Mouse (Mus musculus) gastrocnemius, adult 2 months (tissue): Measurements from ENCODE around the gene Tgif1. TPM values are rescaled to one million over a fixed set of nuclear protein-coding genes. Genes with fewer than 3 reads are reported as not detected.
A peak's percentile ranks its signal among the peaks of the same experiment; 100 is the strongest.

ENCODE experiments used
- DNase-seq: peaks from one replicate; pipeline ENCODE4 v3.0.0; 2022
- H3K27ac ChIP-seq: fragments of 200-600 bp; 2 replicates; pipeline ENCODE4 v1.8.1; 2022; ENCODE audit warnings: mild to moderate bottlenecking
- H3K4me3 ChIP-seq: fragments of 200-600 bp; 2 replicates; pipeline ENCODE4 v1.8.1; 2022; ENCODE audit warnings: mild to moderate bottlenecking, moderate library complexity
- CTCF ChIP-seq: fragments of 200-600 bp; IDR thresholded peaks from 2 replicates; pipeline ENCODE4 v1.8.1; 2022; ENCODE audit warnings: antibody characterized with exemption, mild to moderate bottlenecking, moderate library complexity
- intact Hi-C: fragments of 180-260 bp; cut with DNase I; formaldehyde crosslinking; loops from one replicate; pipeline ENCODE4 v1.15.1; 2025
- long read RNA-seq, 2 experiments: library from polyadenylated mRNA; stranded (forward); transcript quantifications; one replicate each; pipeline ENCODE4 v2.0.0; 2021
- total RNA-seq, 2 experiments: library from RNA; stranded (reverse); gene quantifications; 2 replicates each; pipeline ENCODE4 v1.2.3; 2021

The Tgif1 gene
- 1 to 10 TPM; 3.1 to 8.5 TPM for total RNA-seq
- long read RNA-seq, experiment 1, partial matches to known transcripts: 0 of 1 reads
- long read RNA-seq, experiment 1, other reads (novel, unspliced or antisense): 0 of 1 reads
- long read RNA-seq, experiment 2, partial matches to known transcripts: 0 of 8 reads
- long read RNA-seq, experiment 2, other reads (novel, unspliced or antisense): 1 of 8 reads

- peak; percentile 79 for DNase-seq
- intact Hi-C loops: loop anchor here (5.0 kb wide), 1 partner anchor 96 kb away; no protein-coding TSS in a partner anchor
- TF ChIP-seq CTCF: no peak
- peak within 1 kb of the TSS; percentile 90 for H3K27ac ChIP-seq
- peak within 1 kb of the TSS; percentile 94 for H3K4me3 ChIP-seq
These were observed at the start of gene Tgif1 for GRCm38 (mm10) chr17:70853436-70853905. TSS of gene Tgif1 (minus strand) at chr17:70853546.

GRCm38 (mm10) chr17:70900660-70901059, 47.3 kb upstream of the Tgif1 start:
- Histone ChIP-seq H3K4me3 (no peak overlapping the region), H3K27ac (no peak overlapping the region)
- DNase-seq: no peak
- intact Hi-C loops: no loop called here
- no peak for TF ChIP-seq CTCF

GRCm38 (mm10) chr17:70899642-70900041, 46.3 kb upstream of the Tgif1 start:
- H3K4me3 ChIP-seq: no peak overlapping the region
- intact Hi-C loops: no loop called here
- DNase-seq: no peak
- no peak for TF ChIP-seq CTCF
- no peak overlapping the region for H3K27ac ChIP-seq

- TF ChIP-seq CTCF: no peak
- Histone ChIP-seq H3K4me3 (no peak overlapping the region), H3K27ac (no peak overlapping the region)
- intact Hi-C loops: no loop called here
- peak; percentile 85 for DNase-seq
These were observed 41.5 kb upstream of the Tgif1 start for GRCm38 (mm10) chr17:70894867-70895266.

GRCm38 (mm10) chr17:70893151-70893550, 39.8 kb upstream of the Tgif1 start:
- intact Hi-C loops: no loop called here
- no peak for DNase-seq
- H3K4me3 ChIP-seq: no peak overlapping the region
- TF ChIP-seq CTCF: no peak
- H3K27ac ChIP-seq: no peak overlapping the region

GRCm38 (mm10) chr17:70892288-70893096, 39.1 kb upstream of the Tgif1 start:
- intact Hi-C loops: no loop called here
- H3K4me3 ChIP-seq: no peak overlapping the region

GRCm38 (mm10) chr17:70890571-70890970, 37.2 kb upstream of the Tgif1 start:
- intact Hi-C loops: no loop called here

More at GRCm38 (mm10) chr17:70892288-70893096, 39.1 kb upstream of the Tgif1 start:
- no peak for DNase-seq
- no peak overlapping the region for H3K27ac ChIP-seq
- no peak for TF ChIP-seq CTCF

GRCm38 (mm10) chr17:70888657-70889056, 35.3 kb upstream of the Tgif1 start:
- intact Hi-C loops: no loop called here
- Histone ChIP-seq H3K4me3 (no peak overlapping the region), H3K27ac (no peak overlapping the region)
- no peak for TF ChIP-seq CTCF
- DNase-seq: no peak

More at GRCm38 (mm10) chr17:70890571-70890970, 37.2 kb upstream of the Tgif1 start:
- Histone ChIP-seq H3K4me3 (no peak overlapping the region), H3K27ac (no peak overlapping the region)
- DNase-seq: no peak
- TF ChIP-seq CTCF: no peak

GRCm38 (mm10) chr17:70887848-70888247, 34.5 kb upstream of the Tgif1 start:
- Histone ChIP-seq H3K27ac (no peak overlapping the region), H3K4me3 (no peak overlapping the region)
- TF ChIP-seq CTCF: no peak
- intact Hi-C loops: no loop called here
- no peak for DNase-seq

GRCm38 (mm10) chr17:70886641-70887391, 33.5 kb upstream of the Tgif1 start:
- Histone ChIP-seq H3K27ac (no peak overlapping the region), H3K4me3 (no peak overlapping the region)
- TF ChIP-seq CTCF: no peak
- DNase-seq: no peak
- intact Hi-C loops: no loop called here

- no peak for DNase-seq
- H3K4me3 ChIP-seq: no peak overlapping the region
- intact Hi-C loops: no loop called here
- no peak for TF ChIP-seq CTCF
- H3K27ac ChIP-seq: no peak overlapping the region
These were observed 32.5 kb upstream of the Tgif1 start for GRCm38 (mm10) chr17:70885868-70886267.

GRCm38 (mm10) chr17:70881934-70882333, 28.6 kb upstream of the Tgif1 start:
- Histone ChIP-seq H3K27ac (no peak overlapping the region), H3K4me3 (no peak overlapping the region)
- no peak for TF ChIP-seq CTCF
- no peak for DNase-seq
- intact Hi-C loops: no loop called here

- DNase-seq: no peak
- H3K4me3 ChIP-seq: no peak overlapping the region
- no peak for TF ChIP-seq CTCF
- no peak overlapping the region for H3K27ac ChIP-seq
- intact Hi-C loops: no loop called here
These were observed 27.8 kb upstream of the Tgif1 start for GRCm38 (mm10) chr17:70881194-70881593.
